Mouse (Mus musculus): ENCODE data around the gene Hs3st5.

DNA sequence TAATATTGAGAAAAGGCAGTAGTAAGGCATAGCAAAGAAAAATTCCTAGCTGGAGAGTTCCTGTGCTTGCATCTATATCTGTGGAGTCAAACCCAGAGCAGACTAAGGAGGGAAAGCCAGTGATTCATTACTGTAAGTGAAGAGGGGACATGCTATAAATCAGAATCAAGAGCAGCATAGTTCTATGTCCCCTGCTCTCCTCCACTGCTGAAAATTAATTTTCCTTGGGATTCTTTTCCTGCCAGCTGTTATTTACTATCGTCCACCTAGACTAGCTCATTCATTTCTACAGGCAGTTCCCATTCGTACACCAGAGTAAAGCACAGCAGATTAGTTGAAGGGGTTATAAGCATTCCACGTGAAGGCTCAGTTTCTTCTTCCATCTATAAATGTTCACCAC, 207.4 kb downstream of the Hs3st5 start:
- no peak for TF ChIP-seq POLR2A (IDR thresholded peaks at IDR 0.05; ENCODE audit: insufficient read depth, low read depth, low read length)
- TF ChIP-seq CTCF (IDR thresholded peaks at IDR 0.05; ENCODE audit: insufficient read depth, low read depth, low read length) = no peak
